Mouse (Mus musculus): ENCODE measurements around the gene Ccm2l.
A peak's percentile ranks its signal among the peaks of the same experiment; 100 is the strongest.

Gene Ccm2l

GRCm38 (mm10) chr2:153090551-153091165 lies 24.9 kb downstream of the Ccm2l start:
- DNase-seq (ENCODE audit: low read depth), result no peak

- no peak for DNase-seq (ENCODE audit: low read depth)
Measured at GRCm38 (mm10) chr2:153107046-153107766, 41.5 kb downstream of the Ccm2l start.

DNA sequence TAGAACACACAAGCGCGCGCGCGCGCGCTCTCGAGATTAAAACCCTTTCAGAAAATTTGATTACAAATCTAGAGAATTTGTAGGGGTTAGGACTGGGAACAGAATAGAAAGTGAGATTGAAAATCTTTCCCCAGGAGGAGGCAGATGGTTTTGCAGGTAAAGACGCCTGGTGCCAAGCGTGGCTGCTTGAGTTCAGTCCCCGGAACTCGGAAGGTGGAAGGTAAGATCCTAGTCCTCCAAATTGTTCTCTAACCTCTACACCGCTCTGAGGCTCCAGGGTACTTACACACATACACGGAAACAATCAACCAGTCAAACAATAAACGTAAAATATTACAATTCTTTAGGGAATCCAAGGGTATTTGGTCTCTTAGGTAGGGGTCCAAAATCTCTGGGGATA lies 42.0 kb downstream of the Ccm2l start:
- no peak for DNase-seq (ENCODE audit: low read depth)

DNA sequence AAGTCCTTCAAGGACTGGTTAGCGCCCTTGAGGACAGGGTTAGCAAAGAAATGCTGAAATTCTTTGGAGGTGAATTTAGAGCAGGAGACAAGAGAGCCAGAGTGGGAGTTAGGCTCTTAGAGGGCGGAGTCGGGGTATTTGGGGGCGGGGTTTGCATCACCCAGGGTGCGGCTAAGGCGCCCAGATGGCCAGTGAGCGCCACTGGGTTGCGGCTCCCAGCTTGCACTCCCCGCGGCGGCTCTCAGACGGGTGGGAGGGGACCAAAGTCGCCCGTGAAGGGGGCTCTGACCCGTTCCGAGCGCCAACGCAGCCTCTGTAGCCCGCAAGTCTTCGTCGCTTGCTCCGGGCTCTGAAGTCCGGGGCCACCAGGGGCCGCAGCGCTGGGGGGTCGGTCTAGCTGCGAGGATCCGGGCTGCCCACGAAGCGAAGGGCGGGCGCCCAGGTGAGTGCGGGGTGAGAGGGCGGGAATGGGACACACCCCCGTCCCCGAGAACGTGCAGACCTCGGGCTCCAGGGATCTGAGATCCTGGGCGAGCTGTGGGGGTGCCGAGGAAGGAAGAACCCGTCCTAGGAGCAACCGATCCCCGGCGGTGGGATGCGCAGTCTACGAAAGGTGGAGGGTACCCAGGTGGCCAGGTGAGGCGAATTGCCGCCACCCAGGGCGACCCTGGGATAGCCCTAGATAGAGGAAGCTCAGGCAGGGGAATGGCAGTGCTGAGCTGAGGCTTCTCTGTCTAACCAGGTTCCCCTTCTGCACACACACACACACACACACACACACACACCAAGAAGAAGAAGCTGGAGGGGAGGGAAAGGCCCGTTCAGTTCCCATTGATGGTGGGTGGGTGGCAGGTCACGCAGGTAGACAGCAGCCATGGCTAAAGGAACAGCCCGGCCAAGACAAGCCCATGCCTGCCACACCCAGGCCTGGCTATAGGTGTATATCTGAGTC lies 42.8 kb downstream of the Ccm2l start, which contains the start of gene Hck:
TSS of gene Hck (plus strand) at position 156 of the 952 bp plus-strand sequence.
- DNase-seq (ENCODE audit: low read depth), result peak; percentile 23

- no peak for DNase-seq (ENCODE audit: low read depth)
Measured at GRCm38 (mm10) chr2:153109596-153109995, 43.8 kb downstream of the Ccm2l start.

DNA sequence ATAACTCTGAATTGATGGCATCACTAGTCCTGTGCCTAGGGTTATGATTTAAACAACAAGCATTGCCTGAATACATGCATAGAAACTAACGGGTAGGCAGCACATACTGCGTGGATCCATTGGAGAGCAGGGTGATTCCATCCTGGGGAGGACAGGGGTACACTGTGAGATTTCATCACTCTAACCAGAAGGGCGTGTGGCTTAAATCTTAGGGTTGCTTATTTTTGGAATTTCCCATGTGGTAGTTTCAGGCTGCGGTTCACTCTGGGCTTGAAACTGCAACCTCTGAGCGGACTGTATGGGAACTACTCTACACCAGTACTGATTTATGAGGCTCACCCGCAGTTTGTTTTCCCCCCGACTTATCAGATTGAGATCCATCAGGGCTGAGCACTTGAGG lies 45.5 kb downstream of the Ccm2l start:
- no peak for DNase-seq (ENCODE audit: low read depth)

- no peak for DNase-seq (ENCODE audit: low read depth)
Measured at GRCm38 (mm10) chr2:153115679-153116081, 49.9 kb downstream of the Ccm2l start.

DNA sequence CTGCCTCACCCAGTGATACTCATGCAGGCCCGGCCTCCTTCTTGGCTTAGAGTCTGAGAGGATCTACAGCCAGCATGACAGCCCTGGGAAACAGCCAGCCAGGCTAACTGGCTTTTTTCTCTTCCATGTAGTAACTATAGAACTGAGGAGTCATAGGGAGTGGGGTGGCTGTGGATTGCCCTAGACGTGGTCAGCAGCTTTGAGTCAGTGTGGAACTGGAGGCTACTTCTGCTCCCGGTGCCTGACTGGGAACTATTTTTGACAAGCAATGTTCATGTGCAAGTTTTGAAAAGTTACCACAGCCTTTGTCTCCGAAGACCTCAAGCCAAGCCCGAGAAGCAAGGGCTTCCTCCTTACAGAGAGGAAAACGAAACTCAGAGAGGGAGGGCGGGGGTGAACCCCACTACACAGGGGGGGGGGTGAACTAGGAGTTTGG lies 51.3 kb downstream of the Ccm2l start:
- peak; percentile 81 for DNase-seq (ENCODE audit: low read depth)

DNA sequence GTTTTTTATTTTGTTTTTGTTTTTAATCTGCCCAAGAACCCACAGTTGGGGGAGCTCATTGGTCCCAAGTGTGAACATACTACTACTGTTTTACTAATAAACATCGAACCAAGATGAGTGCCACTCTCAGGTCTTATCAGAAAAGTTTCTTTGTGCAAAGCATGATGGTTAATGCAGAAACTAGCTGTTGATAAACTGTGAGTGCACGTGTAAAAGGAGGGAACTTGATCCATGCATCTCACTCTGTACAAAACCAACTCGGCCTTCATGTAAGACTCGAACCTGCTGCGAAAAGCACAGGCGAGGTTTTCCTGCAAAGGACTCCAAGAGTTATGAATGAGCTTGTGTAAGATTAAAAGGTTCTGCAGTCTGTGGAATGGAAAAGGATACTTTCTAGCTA lies 53.7 kb downstream of the Ccm2l start:
- DNase-seq (ENCODE audit: low read depth), result no peak

DNA sequence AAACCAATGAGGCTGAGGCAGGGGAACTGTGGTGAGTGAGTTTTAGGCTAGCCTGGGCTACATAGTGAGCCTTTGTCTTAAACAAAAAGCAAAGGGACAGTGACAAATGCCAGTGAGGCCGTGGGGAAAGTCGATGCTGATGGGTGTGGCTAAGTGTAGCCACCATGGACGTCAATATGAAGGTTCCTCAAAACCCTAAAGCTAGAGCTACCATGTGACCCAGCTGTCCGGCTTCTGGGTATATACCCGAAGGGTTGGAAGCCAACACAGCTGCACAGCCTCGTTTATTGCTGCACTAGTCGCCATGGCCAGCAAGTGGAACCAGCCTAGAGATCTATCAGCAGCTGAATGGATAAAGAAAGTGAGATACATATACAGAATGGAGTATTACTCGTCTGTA lies 54.4 kb downstream of the Ccm2l start:
- no peak for DNase-seq (ENCODE audit: low read depth)

DNA sequence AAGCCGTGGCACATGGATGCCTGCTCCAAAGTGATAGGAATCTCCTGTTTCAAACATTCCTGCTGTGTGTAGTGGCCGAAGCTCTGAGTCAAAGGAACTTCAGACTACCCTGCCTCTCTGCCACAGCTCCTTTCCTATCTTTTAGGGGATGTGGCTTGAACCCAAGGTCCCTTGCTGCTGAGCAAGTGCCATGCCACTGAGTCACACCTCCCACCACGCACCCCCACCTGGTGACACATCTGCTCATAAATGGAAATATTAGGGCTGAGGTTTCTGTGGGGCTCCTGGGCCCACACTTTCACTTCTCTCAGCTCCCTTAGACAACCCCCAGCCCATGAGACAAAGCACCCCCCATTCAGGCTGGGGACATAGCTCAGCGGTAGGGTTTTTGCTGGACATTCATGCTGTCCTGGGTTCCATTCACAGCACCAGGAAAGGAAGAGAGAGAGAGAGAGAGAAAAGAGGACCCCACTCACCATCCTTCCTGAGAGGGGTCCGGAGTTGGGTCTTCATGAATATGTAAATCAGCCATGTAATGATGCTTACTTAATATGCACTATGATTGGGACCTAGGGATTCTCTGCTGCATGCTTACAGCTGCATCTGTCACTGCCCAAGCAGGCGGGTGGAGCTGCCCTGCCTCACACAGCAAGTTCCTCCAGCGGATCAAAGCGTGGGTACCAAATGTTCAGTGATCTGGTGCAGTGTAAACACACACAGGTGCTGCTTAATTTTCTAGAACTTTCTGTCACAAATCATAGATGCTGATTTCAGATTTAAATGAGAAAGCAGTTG lies 56.3 kb downstream of the Ccm2l start:
- DNase-seq (ENCODE audit: low read depth), result no peak

GRCm38 (mm10) chr2:153122701-153123100 lies 56.9 kb downstream of the Ccm2l start:
- no peak for DNase-seq (ENCODE audit: low read depth)

GRCm38 (mm10) chr2:153125875-153126274 lies 60.1 kb downstream of the Ccm2l start:
- no peak for DNase-seq (ENCODE audit: low read depth)

DNA sequence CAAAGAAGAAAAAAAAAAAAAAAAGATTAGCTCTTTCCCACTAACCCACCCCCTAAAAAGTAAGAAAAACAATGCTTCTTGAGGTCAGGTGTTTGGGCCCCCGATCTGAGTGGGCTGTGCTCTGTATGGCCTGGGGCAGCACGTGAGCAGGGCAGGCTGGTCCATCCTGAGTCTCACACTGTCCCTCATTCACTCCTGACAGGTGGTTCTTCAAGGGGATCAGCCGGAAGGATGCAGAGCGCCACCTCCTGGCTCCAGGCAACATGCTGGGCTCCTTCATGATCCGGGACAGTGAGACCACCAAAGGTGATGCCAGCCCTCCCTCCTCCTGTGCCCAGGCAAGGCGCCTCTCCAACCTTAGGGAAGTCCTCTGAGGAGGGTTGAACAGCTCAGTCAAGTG lies 65.3 kb downstream of the Ccm2l start:
- DNase-seq (ENCODE audit: low read depth), result no peak

Measured in fibroblast of lung, adult 2 months (primary cell).